Mouse (Mus musculus) ovary, postnatal 14 days (tissue): ENCODE data around the gene Zscan10.
A peak's percentile ranks its signal among the peaks of the same experiment; 100 is the strongest.
"Not testable (repeated sequence)": the region's sequence is repeated elsewhere in the genome, so short reads cannot be mapped to it uniquely, and the experiment has no call there.

Experiments used
- DNase-seq: peaks from one replicate; pipeline ENCODE4 v3.0.0; 2022; ENCODE audit warnings: low spot score

The Zscan10 gene

GRCm38 (mm10) chr17:23587253-23587652 is 13.4 kb upstream of the Zscan10 start:
- DNase-seq: no peak

- peak; percentile 91 for DNase-seq
Measured at GRCm38 (mm10) chr17:23592208-23592925, 8.3 kb upstream of the Zscan10 start.

GRCm38 (mm10) chr17:23592926-23593300 is 7.7 kb upstream of the Zscan10 start:
- DNase-seq: no peak

GRCm38 (mm10) chr17:23595139-23595538 is 5.5 kb upstream of the Zscan10 start:
- not testable (repeated sequence) for DNase-seq

- DNase-seq: peak; percentile 72
Measured at GRCm38 (mm10) chr17:23598582-23599552, 1.8 kb upstream of the Zscan10 start, which contains the start of gene Zfp13. Gene Zfp13 (minus strand): TSS chr17:23599487.

DNA sequence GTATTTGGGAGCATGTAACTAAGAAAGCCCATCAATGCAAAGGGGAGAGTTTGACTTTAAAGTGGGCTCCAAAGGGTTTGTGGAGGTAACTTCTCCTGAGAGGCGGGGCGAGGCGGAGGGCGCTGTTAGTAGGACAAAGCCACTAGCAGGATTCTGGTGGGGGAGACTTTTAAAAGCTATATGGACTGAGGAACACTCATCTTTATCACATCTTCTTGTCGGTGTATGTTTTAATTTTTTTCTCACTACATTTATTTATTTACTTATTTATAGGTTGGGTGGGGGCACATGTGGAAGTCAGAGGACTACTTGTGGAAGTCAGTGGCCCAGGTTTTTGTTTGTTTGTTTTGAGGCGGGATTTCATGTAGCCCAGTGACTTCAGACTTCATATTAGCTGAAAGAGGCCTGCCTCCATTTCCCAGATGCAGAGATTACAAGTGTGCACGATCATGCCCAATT is 1.0 kb upstream of the Zscan10 start:
- DNase-seq: no peak

DNA sequence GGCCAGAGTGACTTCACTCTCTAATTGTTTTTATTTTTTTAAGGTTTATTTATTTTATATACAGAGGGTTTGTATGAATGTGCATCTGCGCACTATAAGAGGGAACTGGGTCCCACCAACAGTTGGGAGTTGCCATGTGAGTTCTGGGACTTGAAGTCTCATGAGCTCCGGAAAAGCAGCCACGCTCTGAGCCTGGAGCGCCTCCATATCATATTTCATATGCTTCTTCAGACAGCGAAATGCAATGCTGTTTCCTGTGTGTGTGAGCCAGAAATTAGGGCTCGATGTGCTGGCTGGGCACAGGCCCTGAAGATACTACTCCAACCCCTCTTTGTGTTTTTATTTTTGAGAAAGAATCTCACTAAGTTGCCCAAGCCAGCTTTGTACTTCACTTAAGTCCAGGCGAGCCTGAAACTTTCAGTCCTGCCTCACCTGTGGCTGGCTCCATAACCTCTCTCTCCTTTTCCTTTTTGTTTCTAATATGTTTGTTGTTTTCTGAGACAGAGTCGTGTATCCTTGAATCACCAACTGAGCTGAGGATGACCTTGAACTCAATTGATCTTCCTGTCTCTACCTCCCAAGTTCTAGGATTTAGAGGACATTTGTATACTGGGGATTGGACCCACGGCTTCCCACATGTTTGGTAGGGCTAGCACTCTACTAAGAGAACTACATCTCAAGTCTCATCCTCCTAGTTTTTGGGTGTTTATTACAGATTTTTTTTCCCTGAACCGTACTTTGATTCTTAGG is 1.4 kb downstream of the Zscan10 start:
- no peak for DNase-seq

- DNase-seq: no peak
Measured at GRCm38 (mm10) chr17:23603077-23603476, 2.4 kb downstream of the Zscan10 start.

DNA sequence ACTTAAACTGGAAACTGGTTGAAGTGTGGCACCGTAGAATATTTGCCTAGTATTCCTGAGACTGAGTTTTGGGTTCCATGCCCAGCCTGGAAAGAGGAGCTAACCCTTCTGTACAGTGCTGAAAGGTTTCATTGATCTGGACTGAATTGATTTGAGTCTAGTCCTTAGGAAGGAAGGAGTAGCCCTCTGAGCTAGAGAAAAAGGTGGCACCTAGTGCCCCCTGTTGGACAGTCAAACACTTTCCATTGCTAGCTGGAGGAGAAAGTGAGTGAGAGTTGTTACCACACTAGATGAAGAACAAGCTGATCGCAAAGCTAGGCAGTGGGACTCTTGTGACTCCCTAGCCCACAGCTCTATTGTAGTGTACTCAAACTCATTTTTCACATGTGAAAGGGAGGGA is 2.9 kb downstream of the Zscan10 start:
- no peak for DNase-seq

- no peak for DNase-seq
Measured at GRCm38 (mm10) chr17:23604394-23604793, 3.7 kb downstream of the Zscan10 start.

GRCm38 (mm10) chr17:23605220-23605619 is 4.6 kb downstream of the Zscan10 start:
- no peak for DNase-seq

DNA sequence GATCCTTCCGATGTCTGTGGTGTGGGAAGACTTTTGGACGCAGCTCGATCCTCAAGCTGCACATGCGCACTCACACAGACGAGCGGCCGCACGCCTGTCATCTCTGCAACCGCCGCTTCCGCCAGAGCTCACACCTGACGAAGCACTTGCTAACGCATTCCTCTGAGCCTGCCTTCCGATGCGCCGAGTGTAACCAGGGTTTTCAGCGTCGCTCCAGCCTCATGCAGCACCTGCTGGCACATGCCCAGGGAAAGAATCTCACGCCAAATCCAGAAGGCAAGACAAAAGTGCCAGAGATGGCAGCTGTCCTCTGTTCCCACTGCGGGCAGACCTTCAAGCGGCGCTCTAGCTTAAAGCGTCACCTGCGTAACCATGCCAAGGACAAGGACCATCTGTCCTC is 9.0 kb downstream of the Zscan10 start:
- DNase-seq: no peak

- no peak for DNase-seq
Measured at GRCm38 (mm10) chr17:23610361-23610800, 9.7 kb downstream of the Zscan10 start.

DNA sequence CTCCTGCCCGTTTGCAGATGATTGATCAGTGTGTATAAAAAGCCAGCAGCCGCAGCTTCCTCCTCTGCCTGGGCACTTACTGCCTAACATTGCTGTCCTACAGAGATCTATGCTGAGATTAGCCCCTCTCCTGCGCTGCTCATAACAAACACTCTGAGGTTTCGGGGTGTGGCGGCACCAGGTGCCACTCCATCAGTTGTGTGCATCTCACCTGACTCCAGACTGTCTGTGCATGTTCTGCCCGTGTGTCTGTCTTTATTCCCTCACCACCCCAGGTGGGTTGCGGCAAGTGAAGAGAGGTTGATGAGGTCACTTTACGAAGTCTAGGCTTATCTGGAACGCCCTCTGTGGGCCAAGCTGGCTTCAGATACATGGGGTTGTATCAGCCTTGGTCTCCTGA is 16.4 kb downstream of the Zscan10 start:
- DNase-seq: no peak

DNA sequence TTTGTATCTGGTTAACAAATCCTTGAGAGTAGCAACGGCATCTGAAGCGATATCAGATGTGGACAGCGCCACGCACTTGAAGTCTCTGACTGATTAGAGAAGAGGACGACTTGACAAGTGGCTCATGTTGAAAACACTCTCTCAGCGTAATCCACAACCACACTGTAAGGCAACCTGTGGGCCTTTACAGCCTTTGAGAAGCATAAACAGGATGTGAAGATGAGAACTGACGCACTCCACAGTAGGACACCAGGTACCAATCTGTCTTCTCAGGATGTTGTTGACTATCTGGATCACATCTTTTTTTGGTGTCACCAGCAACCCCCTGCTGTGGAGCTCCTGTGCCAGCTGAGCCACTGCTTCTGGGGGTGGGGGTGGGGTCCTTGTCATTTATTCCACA is 19.7 kb downstream of the Zscan10 start:
- no peak for DNase-seq

DNA sequence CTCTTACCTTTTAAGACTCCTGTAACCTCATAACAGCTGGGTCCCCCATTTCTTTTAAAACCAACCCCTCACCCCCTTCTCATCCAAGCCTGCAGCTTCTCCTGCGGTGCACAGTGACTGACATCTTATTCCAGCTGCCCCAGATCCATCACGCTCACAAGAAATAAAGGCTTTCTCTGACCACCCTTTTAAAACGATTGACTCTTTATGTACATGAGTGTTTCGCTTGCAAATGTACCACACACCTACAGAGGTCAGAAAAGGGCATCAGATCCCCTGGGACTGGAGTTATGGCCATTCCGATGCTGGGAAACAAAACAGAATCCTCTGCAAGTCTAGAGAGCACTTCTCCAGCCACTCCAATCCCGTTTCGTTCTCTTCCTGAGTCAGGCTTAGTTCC is 27.2 kb downstream of the Zscan10 start:
- no peak for DNase-seq

DNA sequence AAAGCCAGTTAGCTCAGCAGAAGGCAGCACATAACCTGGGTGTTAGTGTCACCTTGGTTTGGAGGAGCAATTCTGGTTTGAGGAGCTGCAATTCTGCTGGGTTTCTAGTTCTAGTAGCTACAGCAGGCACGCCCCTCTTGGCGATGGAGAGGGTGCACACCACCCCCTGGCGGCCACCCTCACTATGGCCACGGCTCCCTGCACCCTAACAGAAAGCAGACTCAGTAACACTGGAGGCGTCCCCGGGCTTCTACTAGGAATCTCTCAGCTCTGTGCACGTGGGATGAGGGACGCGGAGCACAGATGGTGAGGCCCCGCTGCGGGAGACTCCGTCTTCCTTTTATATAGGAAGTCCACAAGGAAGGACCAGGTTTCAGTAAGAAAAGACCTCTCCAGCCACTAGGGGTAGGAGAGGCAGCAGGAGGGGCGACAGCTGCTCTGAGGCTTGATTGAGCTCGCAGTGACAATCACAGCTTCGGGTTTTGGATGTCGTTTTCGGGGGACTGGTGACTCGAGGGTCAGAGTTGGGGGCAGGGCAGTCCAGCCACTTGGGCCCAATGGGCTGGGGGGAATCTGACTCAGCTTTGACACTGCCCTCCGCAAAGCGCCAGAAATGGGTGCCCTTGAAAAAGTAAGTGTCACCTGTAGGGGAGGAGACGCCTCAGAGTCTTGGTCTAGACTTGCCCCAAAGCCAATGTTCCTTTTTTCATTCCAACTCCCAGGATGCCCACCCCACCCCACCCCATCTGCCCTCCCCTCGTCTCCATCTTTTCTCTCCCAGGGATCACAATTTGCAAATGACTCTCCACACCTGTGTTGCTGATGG is 29.8 kb downstream of the Zscan10 start:
- peak; percentile 82 for DNase-seq

- no peak for DNase-seq
Measured at GRCm38 (mm10) chr17:23631241-23631640, 30.6 kb downstream of the Zscan10 start.

DNA sequence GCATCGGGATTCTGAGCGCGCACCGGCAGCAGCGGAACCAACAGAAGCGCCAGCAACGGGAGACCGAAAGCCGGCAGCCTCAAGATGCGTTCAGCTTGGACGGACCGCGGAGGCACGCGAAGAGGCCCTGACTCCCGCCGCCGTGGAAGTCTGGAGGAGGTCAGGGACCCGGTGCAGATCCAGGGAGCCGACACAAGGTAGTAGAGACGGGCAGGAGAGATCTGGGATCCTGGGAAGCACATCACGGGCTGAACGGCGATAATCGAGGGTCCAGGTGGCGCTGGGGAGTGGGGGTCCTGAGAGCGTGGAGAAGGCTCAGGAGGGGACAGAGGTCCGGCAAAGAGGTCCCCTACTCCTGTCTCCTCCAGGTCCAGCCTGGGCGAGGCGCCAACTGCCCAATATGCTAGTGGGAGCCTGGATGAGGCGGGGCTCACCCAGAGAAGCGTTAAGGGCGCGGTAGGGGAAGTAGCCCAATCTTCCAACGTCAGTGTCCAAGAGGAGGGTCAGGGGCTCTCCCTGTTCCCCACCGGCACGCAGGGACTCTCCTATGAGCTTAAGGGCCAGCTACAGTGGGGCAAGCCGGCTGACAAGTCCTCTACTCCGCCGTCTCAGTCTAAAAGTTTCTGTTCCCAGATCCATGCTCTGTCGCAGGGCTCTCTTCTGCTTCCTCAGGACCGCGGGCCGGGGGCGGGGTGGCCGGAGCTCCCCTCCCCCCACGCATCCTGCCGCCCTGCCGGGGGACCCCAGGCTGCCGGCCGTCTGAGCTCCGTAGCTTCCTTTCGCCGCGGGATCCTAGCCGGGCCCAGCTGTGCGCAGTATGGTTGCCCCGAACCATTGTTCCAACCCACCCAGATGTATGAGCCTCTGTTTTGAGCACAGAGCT is 44.2 kb downstream of the Zscan10 start, which contains the start of gene Mmp25:
Mmp25 (minus strand) TSS at position 665 of the 883 bp plus-strand sequence.
- no peak for DNase-seq

DNA sequence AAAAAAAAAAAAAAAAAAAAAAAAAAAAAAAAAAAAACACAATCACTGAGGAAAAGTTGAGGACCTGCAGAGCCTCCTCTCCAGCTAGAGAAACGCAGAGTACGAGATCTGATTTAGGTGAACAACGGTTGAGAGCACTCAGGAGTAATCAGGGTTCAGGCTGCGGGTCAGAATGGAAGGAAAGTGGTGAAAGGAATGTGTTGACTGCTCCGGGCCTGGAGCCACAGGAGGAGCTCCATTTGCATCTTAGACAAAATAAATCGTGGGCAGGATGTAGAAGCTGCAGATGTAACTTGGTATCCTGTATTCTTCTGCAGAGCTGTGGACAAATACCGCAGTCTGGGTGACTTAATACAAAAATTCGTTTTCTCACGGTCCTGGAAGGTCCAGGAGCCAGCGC is 45.2 kb downstream of the Zscan10 start:
- DNase-seq: no peak
